Mouse (Mus musculus) lung, adult 18-20 months (tissue): ENCODE measurements around the gene Ptprg.

Experiments
- DNase-seq, 2 experiments: peaks; one replicate each; pipeline ENCODE4 v3.0.0; 2022; ENCODE audit warnings: mixed read lengths in 2 of 2

Ptprg gene

DNA sequence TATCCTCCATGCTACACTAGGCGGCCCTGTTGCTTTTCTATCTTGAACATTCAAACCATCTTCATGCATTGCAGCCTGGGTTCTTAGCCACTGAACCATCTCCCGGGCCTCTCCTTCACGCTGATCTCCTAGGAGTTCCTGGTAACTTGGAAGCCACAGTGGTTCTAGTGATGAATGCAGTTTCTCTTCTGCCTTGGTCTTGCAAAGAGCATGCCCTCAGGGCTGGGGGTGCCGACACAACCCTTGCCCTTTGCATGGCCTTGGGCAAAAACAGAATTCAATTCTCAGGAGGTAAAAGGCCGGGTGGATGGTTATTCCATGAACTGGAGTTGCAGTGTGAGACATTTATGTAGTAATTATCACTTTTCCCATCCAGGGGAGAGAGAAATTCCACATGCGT lies 67.0 kb downstream of the Ptprg start:
- no peak for DNase-seq

DNA sequence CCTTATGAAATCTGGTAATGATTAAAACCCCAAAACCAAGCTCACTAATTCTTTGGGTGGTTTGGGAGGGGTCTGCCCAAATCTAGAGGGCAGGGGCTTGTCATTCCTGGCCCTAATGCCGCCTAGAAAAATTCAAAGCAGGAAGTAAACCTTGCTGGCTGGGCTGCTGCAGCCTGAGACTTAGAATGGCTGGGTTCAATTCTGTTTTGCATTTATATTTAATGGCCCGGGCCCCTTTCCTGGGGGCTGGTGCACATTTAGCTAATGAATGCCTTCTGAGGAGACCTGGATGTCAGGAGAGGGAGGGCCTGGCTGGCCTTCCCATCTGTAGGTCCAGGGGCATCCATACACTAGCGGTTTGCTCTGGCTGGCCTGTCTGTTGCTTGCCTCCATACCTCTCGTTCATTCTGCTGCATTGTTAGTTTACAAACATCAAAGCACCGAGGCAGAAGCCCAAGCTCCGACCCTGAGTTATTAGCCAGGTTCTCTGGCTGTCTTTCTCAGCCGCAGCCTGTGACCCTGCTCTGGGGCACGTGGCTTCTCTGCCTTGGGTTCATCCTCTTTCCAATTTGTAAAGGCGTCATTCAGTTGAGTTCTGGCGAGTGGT lies 67.7 kb downstream of the Ptprg start:
- DNase-seq = no peak

DNA sequence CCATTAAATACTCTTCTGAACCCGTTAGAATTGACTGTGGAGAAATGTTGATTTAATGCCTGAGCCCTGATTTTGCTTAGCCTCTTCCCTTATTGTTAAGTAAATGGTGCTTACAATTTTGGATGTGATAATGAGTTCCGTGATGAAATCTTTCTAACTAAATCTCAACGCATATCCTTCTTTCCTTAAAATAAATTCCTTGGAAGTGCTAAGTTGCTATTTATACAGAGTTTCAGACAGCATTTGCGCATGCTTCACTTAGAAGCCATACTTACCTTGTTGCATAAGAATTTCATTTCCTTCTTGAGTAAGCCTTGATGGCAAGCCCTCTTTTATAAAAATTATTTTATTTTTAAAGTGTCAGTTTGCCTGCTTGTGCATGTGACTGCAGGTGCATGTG lies 70.2 kb downstream of the Ptprg start:
- no peak for DNase-seq

DNA sequence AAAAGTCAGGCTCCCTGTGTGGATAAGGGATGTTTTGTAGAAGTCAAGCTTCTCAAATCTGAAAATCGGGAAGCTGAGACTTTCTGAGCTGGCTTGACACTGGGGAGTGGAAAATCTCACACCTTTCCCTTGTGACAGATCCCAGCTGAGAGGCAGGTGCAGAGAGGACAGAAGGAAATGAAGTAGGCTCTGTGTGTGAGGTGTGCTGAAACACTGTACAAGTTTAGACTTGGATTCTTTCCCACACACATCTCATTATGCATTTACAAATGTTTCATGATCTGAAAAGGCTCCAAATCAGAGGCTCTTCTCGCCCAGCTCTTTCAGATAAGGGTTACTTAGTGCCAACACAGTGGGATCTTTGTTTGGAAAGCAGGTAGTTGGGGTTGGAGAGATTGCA lies 77.4 kb downstream of the Ptprg start:
- DNase-seq = no peak

DNA sequence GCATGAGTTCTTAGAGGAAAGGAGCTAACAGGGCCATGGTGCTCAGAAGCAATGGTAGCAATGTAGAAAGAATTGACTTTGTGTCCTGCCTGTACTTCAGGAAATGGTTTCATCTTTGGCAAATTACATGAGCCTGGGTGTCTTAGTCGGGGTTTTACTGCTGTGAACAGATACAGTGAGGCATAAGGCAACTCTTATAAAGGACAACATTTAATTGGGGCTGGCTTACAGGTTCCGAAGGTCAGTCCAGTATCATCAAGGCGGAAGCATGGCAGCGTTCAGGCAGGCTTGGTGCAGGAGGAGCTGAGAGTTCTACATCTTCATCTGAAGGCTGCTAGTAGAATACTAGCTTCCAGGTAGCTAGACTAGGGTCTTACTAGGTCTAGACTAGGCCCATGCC lies 78.2 kb downstream of the Ptprg start:
- no peak for DNase-seq

DNA sequence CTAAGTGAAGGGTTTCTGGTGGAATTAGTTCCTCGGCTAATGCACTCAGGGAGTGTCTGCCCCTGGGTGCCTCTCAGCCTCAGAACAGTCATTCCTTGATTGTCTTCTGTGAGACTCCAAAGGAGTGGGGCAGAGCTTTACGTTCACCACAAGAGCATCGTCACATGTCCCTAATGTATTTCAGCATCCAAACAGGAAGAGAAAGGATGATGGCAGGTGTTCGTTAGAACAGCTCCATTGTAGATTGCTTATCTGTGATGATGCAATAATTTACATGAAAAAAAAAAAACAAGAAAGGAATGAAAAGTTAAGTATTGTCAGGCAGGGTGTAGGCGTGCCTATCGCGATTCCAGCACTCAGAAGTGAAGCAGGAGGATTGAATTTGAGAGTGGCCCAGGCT lies 84.3 kb downstream of the Ptprg start:
- DNase-seq = no peak

DNA sequence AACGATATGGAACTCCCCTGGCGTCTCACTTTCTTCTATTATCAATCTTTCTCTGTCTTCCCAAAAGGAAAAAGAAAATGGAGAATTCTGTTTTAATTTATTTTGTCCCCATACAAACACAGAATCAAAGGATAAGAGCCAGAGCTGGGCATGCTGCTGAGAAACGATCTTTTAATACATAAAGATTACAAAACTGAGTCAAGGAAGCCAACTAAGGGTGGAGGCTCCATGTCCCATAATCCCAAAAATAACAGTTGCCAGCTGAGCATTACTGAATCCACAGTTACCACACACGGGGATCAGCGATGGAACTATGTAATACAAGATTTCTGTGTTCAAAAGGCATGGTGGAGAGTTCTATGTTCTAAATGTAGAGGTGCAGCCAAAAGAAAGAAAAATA lies 86.0 kb downstream of the Ptprg start:
- DNase-seq = no peak

DNA sequence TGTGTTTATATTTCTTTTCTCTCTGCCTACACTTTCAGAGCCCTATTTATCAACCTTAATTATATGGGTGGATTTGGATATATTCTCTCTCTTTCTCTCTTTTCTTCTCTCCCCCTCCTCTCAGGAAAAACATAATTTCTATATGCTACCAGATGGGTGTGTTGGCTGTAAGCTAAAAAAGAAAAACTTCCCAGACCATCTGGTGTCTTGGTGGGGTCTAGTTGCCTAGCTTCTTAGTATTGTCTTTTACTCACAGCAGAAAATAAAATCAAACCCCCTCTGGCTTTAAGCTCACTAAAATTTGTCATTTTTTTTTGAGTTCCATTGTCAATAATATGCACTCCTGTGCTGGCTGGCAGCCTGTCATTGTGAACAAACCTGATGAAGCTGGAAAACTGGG lies 87.0 kb downstream of the Ptprg start:
- DNase-seq = no peak

DNA sequence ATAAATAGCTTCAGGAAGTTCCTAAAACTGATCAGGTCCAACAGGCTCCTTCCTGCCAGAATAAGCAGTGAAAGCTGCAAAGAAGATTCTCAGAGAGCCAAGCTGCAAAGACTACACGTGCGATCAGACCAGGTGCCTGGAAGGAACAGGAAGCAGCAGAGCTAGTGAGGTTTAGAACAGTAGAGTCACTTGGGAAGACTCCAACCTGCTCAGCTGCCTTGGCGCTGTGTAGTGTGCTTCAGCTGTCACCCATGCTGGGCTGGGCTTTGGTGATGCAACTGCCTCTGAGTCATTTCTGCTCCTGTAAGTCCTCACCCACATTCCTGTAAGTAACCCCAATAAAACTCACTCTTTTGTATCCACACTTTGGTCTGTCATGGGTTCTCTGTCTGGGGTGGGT lies 87.7 kb downstream of the Ptprg start:
- no peak for DNase-seq

DNA sequence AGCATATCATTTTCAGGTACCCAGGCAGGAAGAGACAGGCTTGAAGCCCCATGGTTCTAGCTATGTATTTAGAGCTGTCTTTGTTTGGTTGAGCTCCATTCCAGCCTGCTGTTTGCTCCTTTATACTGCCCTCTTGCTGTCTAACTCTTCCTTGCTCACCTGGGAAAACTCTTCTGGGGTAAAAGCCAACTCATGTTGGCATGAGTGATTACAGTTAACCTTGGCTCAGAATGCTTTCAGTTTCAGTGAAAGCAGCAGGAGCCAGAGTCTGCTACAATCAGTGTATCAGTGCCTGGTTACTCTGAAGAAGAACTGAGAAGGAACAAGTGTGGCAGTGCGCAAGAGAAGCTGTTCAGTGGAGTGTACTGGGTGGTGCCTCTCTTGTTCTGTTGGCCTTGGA lies 89.6 kb downstream of the Ptprg start:
- peak in 1 of 2 experiments; percentile 15 for DNase-seq

DNA sequence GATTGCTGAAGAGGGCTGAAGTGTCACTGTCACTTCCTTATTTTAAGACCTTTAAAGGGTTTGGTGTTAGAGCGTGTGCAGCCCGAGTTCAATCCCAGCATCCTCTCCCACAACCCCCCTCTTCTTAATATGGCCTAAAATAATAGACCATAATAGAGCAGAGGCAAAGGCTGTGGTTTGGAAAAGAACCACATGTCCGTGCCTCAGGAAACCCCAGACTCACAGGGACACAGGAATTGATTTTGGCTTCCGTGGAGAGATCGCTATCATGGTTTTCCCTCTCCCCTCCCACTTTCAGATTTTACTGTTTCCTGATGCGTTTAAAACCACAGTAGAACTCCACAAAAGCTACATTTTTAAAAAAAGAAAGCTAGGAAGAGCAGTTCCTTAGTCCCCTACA lies 104.0 kb downstream of the Ptprg start:
- DNase-seq = no peak

DNA sequence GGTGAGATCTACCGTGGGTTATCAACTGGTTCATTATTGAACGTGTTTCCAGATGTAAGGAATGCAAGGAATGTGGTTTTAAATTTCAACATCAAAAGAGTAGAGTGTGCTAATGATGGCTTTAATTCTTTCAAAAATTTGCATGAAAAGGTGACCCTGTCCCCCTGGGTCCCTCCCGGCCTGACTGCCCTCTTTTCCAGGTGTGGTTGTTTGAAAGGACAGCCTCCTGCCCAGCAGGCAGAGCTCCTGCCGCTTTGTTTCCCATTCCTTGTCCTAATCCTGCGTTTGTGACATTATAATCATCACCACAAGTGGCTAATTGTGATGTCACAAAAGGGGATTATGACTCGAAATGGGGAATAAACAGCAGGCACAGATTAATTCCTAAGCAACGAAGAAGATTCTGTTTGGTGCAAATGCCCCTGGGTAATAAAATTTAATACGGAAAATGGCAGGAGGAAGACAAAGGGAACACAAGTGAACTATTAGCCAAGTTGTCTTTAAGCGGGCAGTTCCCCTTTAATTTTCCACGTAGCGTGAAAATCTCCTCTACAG lies 110.4 kb downstream of the Ptprg start:
- DNase-seq = no peak

DNA sequence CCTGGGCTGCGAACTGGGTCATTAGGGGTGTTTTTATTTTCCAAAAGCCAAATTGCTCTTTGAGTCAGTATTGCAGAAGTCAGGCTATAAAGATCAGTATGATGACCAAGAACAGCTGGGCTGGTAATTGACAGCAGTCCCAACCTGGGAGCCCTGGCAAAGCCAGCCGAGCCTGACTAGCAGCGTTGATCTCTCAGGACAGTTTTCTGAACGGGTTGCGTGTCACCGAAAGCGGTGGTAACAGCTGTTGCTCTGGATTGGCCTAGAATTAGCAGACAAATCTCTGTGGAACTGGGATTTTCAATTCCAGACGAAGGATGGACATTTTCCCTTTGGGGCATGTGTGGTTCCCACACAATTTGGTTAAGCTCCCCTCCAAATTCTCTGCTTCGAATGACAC lies 111.0 kb downstream of the Ptprg start:
- DNase-seq = no peak

DNA sequence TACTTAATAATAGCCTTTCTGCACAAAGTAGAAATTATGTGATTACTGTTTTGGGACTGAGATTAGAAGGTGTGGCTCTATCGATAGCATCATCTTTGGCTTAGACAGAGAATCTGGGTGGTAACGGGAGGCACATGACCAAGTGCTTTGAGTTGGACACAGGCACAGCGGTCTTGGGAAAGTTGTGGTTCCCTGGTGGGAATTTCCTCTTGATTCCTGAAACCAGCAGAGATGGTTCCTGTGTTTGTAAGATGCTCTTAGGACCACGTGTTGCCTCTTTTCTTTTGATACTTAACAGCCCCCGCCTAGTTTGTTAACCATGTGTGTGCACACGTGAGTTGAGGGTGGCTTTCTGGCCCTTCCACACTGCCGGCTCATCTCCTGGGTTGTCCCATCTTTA lies 111.7 kb downstream of the Ptprg start:
- no peak for DNase-seq

DNA sequence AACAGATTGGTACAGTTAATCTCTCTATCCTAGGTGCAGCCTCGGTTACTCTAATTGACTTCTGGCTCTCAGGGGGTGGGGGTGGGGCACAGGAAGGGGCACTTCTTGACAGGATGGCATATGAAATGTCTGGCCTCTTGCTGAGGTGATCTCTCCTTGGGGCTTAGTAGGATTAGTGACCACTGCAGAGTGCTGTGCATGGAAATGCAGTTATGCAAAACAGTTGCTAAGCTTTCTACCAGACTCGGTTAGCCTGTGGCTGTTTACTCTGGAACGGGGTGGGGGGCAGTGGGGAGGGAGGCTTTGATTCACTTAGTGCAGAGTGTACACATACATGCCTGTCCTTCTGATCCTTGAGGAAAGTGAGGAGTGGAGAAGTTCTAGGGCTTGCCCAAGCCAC lies 114.4 kb downstream of the Ptprg start:
- DNase-seq = no peak

DNA sequence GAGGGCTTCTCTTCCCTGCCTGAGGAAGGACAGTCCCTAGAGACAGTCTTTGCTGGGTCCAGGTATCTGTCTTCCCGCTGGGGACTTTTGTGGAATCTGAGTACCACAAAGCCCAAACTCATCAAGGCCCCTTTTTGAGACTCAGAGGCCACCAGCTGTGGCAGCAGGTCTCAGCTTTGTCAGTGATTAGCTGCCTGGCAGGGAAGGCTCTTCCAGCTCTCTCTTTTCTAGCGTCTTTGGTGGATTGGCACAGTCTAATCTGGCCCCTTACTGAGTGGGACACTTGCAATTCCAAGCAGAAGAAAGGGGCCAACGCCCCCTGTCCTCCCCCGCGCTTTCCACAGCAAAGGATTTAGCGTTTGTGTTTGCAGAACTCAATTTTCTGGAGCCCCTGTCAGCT lies 117.5 kb downstream of the Ptprg start:
- DNase-seq = no peak

DNA sequence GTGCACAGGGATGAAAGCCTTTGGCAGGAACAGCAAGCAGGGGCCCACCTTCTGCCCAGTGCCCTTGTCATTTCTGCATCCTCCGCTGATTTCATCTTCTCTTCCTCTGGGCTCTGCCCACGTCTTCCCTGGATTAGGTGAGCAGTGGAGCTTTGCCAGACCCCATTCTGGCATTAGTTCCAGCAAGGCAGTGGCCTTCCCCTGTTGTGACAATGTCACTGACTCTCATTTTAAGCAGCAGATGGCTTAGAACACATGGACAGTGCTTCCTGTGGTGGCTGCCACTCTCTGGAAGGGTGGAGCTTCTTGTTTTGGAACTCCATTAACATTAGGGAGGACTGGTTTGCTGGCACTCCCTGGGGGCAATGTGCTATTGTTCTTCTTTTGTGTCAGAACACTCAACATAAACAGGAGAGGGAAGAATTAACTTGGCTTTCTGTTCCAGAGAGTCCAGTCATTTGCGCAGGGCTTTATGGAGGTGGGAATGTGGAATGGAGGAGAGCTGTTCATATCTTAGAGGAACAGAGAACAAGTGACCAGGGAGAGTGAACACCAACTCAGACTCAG lies 119.7 kb downstream of the Ptprg start:
- no peak for DNase-seq

DNA sequence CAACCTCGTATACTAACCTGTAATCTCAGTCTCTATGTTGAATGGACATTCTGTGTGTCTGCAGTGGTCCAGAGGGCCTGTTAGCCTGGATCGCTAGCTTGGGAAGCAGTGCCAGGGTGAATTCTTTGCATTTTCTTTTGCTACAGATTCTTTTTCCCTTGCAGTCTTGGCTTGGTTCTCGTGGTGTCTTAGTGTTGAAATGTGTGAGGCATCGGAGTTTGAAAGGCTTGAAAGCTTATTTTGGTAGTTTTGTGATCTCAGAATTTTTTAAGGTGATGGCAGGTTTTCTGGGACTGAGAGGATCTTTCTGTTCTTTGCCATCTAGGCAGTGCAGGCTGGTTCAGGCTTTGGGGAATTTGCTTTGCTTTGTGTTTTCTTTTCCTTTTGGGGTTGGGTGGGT lies 124.9 kb downstream of the Ptprg start:
- no peak for DNase-seq

DNA sequence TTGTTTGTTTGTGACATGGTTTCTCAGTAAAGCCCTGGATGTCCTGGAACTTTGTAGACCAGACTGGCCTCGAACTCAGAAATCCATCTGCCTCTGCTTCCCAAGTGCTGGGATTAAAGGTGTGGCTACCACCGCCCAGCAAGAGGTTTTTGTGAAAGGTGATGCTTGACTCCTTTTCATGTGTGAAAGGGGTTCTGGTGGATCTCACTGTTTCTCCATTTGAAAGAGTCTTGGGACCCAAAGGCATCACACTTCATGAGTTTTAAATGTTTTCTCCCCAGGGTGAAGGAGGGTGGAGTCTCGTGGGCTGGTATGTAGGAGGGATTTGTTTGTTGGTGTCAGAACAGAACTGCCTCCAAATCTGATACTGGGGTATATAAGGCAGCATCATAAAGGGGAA lies 126.4 kb downstream of the Ptprg start:
- DNase-seq = no peak

DNA sequence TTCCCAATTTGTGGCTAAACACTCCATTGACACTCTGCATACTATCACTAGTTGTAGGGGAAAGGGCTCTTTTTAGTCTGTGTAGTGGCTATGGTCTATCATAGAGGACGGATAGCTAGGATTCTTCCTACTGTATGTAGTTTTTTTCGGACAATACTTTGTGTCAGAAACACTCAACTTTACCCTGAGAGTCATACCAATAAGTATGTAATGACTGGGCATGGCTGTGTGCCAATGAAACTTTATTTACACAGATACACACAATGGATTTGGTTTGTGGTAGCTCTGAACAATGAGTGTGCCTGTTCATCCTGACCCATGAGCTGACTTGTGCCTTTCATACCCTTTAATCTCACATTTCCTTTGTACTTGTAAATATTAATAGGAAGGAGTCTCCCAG lies 127.3 kb downstream of the Ptprg start:
- DNase-seq = no peak

DNA sequence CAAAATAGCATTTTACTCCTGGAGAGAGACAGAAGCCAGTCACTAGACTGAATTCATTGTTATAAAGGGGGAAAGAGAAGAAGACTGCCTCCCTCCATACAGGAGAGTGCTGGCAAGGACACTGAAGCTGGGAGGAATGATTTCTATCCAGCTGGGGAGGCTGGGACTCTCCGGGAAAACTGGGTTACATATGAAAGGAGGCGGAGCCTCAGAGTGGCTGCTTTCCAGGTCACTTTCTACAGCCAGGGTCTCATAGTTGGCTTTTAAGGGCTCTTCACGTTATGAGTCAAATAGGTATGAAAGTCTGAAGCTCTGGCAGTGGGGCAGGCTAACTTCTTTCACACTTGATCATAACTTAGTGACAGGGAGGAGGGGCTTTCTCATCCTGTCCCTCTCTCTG lies 129.1 kb downstream of the Ptprg start:
- DNase-seq = peak; percentile 16 to 37

DNA sequence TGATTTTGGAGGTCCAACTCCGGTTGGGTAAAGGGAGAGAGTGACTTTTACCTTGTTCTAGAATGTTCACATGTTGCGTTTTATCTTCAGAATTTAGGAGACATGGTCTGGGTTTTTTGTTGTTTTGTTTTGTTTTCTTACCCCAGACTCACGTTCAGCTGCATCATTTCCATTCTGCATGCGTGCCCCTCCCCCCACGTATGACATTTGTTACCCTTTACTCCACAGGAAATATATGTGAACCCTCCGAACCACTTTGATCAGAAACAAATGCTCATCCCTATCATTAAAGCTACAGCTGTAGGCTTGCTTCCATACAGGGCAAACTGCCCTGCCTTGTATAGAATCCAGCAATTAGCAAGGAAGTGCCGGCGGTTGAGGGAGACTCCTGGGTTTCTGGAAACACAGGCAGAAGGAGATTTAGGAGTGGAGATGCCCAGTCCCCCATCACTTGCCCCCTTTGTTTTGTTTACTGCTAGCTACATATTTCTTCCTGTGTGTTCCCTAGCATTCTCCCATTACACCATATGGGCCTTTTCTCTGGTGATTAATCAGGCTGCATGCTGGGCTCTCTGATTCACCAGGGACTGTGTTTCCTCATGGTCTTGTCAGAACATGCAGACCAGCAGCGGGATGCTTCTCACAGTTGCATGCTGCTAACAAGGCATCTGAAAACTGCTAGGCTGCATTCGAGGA lies 130.2 kb downstream of the Ptprg start:
- DNase-seq = no peak

DNA sequence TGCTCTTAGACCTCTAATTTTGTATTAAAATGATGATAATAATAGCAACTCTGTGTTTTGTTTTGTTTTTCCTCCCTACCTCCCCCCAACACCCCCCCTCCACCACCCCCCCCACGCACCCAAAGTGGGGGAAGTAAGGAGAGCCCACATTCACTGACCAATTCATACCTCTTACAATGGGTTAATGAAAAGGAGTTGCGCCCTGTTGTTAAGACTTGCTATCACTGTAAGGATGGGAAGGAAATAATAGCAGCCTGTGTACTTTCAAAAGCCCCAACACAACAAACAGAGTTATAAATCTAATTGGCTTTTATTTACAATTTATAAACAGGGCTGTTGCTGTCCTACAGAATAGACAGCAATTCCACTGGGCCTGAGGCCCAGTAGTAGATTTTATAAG lies 130.8 kb downstream of the Ptprg start:
- no peak for DNase-seq

DNA sequence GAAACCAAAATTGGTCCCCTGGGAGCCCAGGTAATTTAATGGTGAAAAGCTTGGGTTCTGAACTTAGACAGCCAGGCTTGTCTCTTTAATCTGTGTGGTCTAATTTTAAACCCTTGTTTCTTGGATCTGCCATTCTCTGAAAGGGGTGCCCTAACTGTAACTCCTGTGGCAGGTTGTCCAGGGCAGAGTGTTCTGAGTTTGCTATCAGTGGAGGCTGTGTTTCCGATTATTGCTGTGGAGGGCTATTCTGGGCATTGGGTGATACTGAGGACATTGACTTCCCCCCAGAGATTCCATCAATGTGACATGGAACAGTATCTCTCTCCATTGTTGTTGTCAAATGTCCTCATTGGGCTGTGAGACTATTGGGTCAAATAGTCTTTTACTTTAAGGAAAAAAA lies 134.2 kb downstream of the Ptprg start:
- DNase-seq = no peak

DNA sequence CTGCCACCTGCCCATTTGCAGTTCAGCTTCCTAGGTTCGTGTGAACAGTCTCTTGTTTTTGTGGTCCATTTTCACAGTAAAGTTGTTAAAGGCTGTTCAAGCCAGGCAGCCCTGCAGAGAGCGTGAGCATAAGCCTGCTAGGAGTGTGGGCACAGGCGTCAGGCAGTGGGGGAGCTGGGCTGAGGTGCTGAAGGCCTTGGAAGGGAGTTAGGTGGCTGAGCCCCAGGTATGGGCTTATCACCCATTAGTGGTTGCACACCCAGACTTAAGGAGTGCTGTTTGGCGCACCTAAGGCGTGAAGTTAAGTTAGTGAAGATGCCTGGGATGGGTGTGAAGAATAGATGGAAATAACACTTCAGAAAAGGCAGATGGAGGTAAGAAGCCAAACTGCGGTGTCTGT lies 134.8 kb downstream of the Ptprg start:
- DNase-seq = no peak
